Mouse (Mus musculus): ENCODE data around the gene Met.
A peak's percentile ranks its signal among the peaks of the same experiment; 100 is the strongest.

Met gene

DNA sequence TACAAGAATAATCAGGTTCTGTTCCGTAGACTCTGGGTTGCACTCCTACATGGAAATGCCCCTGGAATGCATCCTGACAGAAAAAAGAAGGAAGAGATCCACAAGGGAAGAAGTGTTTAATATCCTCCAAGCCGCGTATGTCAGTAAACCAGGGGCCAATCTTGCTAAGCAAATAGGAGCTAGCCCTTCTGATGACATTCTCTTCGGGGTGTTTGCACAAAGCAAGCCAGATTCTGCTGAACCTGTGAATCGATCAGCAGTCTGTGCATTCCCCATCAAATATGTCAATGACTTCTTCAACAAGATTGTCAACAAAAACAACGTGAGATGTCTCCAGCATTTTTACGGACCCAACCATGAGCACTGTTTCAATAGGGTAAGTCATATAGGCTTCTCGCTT is 28.5 kb downstream of the Met start:
- no peak for DNase-seq (ENCODE audit: low spot score)

DNA sequence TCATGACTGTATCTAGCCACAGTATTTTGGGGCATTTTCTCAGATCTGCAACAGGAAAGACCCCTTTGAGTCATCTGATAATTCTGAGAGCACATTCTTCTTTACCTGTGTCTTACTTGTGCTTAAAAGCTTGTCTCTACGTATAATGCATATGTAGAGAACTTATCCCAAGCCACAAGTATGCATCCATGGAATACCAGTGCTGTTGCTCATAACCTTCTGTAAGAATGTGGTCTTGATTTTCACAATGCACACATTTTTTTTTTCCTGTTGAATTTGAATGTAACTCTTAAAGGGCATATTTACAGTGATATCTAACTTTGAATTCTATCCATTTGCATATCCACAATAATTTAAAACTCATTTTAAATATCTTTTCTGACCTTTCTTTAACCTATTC is 31.8 kb downstream of the Met start:
- DNase-seq (ENCODE audit: low spot score), result no peak

DNA sequence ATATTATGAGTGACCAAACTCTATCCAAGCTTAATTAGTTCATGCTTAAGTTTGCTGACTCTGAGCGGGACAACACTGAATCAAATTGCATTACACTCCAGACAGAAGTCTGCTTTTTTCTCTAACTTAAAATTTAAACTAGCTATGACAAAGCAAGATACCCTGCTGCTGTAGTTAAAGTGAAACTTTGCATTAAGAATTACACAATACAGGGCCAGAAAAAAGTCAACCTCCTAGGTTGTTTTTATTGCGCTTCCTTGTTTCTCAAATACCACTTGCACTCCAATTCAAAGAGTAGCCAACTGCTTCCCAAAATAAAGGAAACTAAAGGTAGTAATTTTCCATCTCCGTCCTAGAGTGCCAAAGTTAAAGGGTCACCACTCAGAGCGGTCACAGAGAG is 33.8 kb downstream of the Met start:
- DNase-seq (ENCODE audit: low spot score), result no peak

DNA sequence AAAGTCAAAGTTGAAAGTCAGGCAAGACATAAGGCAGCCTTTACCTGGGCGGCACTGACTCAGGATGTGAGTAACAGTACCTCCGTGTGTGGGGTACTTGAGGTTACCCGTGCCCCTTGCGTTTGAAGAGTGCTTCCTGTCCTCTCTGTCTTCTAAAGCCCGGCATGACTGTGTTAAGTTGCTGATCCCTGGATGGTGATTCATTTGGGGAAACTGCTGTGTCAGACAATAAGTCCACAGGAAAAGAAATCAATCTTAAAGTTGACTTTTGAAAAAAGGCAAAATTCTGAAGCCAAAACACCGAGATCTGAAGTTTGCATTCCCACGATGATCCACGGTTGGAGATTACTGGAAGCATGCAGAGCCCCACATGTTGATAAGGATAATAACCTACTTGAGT is 35.2 kb downstream of the Met start:
- no peak for DNase-seq (ENCODE audit: low spot score)

DNA sequence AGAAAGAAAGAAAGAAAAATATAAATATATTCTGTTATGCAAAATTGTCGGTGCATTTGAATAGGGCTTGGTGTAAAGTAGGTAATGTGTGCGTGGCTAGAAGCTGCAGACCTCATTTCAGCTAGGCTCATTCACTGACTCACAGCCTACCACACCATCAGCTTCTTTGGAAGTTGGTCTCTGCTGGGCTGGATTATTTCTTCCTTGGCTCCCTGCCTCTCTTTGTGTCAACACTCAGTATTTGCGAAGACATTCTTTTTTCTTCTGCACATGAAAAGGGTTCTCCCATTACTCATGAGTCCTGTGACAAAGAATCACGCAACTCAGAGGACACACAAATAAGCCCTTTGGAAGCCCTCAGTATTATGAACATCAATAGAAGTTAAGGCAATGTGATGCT is 37.8 kb downstream of the Met start:
- DNase-seq (ENCODE audit: low spot score), result peak; percentile 61

DNA sequence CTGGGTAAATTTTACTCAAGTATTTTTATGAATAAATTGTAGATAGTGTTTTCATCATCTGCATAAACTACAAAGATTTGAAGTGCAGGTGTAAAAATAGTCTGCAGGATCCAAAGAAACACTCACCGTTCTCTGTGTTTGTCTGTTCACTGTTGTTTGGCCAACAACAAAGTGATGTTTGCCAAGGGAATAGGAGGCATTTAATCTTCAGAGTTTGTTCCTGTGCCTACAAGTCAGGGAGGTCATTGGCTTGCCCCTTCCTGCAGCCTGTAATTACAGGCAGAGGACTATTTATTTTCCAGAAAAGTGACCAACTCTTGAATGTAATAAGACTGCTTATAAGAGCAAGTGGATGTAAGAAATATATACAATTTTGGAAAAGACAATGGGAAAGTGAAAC is 38.7 kb downstream of the Met start:
- no peak for DNase-seq (ENCODE audit: low spot score)

DNA sequence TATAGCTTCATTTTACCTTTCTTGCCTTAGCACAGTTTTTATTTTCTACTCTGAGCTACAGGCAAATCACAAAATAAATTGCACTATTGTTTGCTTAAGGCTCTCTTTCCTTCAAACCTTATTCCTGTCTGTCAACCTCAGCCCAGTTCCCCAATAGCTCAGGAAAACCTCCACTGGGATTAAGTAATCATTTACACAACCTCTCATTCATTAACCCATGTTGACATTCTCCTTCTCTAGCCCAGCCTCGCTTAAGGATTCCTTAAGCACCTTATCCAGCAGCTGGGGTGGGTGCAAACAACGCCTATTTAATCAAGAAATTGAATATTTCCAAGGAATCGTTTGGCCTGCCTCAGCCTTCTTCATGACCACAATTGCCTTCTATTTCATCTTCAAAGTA is 40.1 kb downstream of the Met start:
- peak; percentile 52 for DNase-seq (ENCODE audit: low spot score)

DNA sequence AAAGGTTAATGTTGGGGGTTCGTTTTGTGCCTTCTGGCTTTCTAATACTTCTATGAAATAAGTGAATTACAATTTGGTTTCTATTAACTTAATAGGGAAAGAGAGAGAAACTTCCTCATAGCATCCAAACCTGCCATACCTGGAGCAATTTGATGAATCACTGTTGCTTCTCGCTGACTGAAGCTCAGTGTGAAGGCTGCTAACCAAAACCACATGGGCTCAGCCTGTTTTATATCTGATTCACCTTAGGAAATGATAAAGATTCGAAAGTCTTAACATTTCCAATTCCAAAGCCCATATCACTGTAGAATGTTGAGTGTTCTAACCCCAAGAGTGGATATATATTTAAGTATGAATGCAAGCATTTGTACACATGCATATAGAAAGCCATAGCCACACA is 41.9 kb downstream of the Met start:
- no peak for DNase-seq (ENCODE audit: low spot score)

DNA sequence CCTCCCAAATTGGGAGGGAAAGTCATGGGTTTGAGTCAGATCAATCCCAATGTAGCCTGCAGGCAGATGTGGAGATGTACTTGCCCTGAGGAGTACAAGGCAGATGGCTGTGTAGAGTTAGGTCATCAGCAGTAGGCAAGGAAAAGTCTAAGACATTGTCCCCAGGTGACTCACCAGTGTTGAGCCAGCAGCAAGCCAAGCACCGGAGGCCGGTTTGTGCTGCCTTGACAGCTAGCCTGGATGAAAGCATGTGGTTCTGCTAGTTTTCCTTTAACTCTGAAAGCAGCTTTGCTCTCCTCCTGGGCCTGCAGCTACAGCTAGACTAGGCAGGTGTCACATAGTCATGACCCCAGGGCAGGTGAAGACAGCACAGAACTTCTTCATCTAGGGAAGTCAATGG is 43.2 kb downstream of the Met start:
- DNase-seq (ENCODE audit: low spot score), result peak; percentile 44

DNA sequence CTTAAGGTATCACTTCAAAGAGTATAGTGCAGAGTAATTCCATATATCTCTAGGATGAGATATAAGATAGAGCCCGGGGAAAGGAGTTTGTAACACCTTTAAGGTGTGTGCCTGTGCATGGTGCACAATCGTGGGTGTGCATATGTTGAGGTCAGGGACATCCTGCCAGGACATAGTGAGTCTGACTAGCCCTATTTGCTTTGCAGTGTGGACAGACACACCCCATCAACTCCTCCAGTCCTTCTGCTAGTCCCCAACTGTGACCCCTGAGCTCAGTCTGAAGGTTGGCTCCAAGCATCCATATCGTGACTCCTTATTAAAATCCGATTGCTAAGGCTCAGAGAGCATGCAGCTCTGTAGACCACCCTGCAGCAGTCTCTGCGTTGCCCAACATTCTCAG is 44.6 kb downstream of the Met start:
- DNase-seq (ENCODE audit: low spot score), result no peak

DNA sequence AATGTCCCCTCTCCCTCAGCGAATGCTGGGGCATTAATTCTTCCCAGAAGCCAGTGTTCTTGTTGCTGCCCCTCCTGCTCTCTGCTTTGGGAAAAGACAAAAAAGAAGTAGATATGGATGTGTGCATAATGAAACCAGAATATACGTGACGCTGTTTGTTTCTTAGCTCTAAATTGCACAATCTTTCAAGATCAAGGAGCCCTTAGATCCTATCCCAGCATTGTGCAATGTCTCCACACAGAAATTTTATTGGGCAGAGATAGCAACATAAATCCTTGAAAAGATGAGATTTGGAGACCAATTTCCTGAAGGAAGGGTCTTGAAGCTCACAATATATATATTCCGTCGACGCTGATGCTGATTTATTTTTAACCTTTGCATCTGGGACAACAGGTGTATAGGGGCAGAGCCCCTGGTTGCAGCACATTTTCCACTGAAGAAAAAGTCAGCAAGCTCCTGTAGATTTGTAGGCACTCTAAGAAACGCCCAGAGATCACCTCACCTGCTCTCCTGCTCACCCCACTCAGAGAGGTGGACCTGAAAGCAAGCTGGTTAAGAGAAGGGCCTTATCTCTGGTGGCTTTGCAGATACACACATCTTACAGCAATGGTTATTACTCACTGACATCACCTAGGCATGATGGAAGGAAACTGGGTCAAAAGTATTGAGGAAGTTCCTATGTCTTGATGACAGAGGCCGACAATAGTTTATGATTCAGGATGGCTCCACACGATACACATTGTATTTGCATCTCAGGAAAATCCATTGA is 45.2 kb downstream of the Met start:
- no peak for DNase-seq (ENCODE audit: low spot score)

DNA sequence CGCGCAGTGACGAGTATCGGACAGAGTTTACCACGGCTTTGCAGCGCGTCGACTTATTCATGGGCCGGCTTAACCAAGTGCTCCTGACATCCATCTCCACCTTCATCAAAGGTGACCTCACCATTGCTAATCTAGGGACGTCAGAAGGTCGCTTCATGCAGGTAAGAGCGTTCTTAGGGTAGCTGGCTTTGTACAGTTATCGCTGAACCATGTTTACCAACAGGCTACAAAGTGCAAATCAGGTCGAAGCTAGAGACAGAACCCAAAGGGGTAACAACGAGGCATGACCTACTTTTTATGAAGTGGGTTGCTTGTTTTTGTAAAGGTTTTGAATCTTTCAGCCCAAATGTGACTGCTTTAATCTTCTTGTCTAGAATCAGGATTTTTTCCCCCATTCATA is 49.8 kb downstream of the Met start:
- no peak for DNase-seq (ENCODE audit: low spot score)

DNA sequence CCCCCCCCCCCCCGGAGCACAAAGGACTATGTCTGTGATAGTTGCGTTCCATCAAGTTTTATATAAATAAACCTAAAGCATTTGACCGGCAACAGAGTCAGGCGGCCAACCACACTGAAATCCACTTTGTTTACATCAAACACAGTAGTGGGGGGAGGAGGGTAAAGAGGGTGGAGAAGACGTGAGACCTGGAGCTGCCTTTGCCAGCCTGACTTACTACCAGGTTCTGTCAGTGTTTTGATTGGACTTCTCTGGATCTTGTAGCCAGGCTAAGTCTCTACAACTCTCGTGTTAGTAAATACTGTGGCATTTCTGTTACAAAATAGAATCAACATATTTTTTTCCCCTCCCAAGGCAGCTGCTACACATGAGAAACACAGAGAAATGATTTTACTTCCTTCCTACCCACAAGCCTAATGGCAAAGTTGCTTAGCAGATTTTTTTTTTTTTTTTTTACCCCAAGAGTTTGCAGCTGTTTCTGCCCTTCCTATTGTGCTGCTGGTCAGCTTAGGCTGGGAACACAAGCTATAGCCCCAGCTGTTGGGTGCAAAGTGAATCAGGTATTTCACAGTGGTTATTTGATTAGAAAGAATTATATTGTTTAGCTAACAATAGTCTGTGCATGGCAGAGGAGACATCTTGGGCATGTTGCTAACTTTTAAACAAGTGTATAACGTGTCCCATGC is 52.3 kb downstream of the Met start:
- DNase-seq (ENCODE audit: low spot score), result peak; percentile 42

DNA sequence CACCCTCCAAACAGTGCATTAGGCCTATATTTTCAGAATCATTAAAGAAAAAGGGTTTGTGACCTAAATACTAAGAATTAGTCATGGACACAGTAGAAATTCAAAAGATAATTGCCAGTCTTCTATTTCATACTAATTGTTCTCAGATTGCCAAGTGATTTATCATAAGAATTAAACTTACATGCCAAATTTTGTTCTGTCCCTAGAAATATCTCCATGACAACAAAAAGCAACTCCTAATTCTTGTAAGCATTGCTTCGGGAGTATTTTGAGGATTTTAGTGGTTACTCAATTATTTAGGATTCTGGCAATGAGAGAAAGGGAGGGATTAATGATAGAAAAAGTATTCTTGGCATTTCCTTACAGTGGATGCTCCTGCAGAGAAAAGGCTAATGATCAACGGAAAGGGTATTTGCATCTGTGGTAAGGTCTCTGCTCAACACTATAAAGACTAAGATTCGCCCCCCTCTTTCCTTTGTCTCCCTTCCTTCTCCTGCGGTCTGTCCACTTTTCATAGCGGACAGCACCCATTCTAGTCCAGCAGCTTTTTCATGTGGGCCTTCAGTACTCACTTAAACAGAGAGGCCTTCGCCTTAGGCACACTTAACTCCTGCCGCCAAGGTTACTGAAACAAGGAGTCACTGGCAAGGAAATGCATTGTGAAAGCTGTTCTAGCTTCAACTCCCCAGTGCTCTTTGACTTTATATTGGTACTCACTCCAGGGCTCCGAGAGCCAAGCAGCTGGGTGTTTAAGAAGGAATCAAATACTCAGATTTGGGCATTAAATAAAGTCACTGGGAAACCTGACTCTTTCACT is 58.5 kb downstream of the Met start:
- peak; percentile 90 for DNase-seq (ENCODE audit: low spot score)

DNA sequence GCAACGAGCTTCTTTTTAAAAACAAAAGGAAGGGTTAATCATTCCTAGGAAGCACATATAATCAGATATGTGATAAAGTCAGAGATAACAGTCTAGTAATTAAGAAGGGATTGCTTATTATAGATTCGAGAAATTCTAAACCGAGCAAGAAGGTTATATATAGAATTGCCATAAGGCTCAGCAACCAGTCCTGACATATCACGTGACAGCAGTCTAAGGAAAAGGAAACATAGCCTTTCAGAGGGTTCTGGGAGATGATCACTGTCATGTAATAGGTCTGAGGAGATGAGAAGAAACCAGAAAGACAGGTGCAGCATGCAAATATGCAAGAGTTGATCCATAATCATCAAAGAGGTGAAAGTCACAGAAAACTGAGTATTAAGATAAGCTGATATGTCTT is 59.3 kb downstream of the Met start:
- DNase-seq (ENCODE audit: low spot score), result no peak

DNA sequence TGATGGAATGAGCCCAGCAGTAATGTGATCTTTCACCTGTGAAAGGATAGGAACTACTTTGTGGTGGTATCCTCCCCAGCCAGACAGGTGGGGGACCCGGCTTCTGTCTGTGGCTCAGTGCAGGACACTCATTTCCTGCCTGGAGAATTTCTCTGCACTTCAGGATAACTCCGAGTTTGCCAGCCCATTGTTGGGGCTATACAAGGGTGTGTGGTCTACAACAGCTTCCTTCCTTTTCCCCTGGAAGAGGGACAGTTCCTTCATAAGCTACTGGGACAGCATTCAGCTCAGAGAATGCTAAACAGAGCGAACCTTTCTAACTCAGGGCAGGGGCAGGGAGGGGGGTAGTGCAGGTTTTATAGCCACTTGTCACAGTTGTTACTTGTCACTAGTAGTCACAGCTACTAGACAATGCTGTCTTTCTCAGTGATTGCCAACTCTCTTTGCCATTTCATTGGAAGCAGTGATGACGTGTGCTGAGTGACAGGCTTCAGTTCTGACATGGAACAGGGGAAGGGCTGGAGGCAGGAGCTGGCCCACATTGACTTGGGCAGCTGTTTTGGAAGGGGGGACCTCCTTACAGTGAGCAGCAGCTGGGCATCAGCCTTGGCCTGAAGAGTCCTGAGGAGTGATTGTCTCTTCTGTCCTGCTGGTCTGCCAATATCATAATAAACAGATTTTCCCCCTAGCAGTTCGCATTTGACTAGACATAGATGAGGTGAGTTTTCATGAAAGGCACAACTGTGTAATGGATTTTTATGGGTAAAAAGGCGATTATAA is 66.1 kb downstream of the Met start:
- no peak for DNase-seq (ENCODE audit: low spot score)

DNA sequence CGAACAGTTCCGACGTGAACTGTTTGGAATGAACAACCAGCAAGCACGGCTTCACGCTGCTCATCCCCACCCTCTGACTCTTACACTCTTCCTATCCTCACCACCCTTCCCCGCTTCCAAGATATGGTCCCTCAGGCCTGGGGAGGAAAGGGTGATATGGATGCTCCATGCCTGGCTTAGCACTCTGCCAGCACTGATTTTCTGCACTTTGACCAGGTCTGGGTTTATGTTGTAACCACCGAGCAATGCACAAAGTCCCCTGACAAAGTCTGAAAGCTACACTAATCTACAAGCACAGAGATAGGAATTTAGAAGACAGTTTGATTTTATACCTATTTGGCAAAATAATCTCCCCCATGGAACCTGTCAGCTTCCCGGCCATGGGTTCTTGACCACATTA is 78.0 kb downstream of the Met start:
- DNase-seq (ENCODE audit: low spot score), result no peak

DNA sequence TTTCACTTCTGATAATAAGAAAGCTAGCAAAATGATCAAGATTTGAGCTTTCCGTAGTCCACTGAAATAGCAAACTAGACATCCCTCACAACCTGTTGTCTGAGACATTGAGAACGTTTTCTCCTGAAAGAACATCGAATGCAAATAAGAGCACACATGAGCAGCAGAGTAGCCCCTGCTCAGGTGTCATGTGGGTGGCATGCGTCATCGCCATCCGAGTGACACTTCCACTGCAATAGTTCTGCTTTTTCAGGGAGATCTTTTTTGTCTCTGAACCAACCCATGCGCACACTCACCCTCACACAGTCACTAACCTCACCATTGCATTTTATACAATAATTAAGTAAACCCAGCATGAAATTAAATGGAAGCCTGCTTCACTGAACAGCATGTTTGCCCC is 78.8 kb downstream of the Met start:
- no peak for DNase-seq (ENCODE audit: low spot score)

DNA sequence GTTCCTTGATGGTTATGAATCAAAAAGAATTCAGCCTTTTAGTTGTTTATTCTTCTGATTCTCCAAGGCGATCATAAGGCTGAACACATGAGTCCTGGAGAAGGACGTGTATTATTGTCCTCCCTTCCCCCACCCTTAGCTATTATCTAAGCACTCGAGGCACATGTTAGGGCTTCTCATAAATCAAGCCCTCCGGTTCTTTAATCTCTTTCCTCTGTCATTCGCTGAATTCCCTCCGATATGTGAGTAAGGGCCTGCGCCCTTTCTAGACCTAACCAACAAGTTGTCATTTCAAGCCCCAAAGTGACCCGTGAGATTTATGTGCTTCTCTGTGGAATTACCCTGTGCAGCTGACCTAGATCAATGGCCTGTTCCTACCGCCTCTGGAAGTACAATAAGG is 81.9 kb downstream of the Met start:
- DNase-seq (ENCODE audit: low spot score), result no peak

DNA sequence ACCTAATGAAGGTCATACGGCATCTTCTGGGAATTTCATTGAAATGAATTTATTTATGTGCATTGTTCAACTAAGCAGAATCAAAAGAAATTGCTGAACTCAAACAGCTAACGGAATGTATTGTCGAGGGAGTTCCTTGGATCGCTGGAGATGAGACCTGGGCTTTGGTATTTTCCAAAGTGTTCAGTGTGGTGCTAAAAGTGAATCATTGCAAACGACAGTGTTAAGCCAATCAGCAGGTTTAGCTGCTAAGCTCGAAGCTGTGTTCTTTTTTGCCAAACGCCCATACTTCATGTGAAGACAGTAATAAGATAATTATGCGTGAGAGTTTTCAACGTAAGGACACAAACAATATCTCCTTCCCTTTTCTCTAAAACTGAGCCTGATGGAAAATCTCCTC is 82.7 kb downstream of the Met start:
- no peak for DNase-seq (ENCODE audit: low spot score)

DNA sequence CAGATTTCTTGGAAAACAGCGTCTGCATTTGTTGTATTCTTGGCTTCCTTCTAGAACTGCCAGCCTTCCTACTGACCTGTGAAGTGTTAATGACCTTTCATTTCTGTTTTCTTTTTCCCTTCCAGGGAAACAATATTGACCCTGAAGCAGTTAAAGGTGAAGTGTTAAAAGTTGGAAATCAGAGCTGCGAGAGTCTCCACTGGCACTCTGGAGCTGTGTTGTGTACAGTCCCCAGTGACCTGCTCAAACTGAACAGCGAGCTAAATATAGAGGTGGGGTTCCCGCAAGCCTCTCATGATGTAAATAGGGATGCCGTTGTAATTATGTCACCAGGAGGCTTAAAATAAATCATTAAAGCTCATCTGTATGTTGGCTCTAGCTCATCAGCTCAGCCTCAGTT is 83.2 kb downstream of the Met start:
- peak; percentile 68 for DNase-seq (ENCODE audit: low spot score)

DNA sequence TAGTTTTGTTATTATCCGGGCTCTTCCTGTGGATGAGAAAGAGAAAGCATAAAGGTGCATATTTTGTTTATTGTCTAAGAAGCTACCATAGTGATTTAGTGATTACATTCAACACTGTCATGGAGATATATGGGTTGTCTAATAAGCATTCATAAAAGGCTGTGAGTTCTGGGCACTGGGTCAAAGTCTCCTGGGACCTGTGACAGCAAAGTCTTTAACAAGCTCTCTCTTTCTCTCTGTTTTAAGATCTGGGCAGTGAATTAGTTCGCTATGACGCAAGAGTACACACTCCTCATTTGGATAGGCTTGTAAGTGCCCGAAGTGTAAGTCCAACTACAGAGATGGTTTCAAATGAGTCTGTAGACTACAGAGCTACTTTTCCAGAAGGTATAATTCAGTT is 85.2 kb downstream of the Met start:
- DNase-seq (ENCODE audit: low spot score), result peak; percentile 59
